Mouse (Mus musculus): Measurements from ENCODE around the gene Klhdc1. TPM values are rescaled to one million over a fixed set of nuclear protein-coding genes. Genes with fewer than 3 reads are reported as not detected.
A peak's percentile ranks its signal among the peaks of the same experiment; 100 is the strongest.

Gene Klhdc1
- polyA plus RNA-seq, 2 experiments: 3.3 to 3.6 TPM

- peak; percentile 88 for ATAC-seq (ENCODE audit: insufficient read depth)
- peak overlapping the region; percentile 66 for H3K9ac ChIP-seq (replicated peaks)
- TF ChIP-seq CTCF (IDR thresholded peaks at IDR 0.05; ENCODE audit: low read depth): no peak
- TF ChIP-seq EP300 (IDR thresholded peaks at IDR 0.05; ENCODE audit: low read depth): peak; percentile 97
- peak overlapping the region; percentile 67 for H3K4me2 ChIP-seq (ENCODE audit: low read depth)
- peak overlapping the region; percentile 95 for H3K27ac ChIP-seq
- H3K36me3 ChIP-seq (replicated peaks; ENCODE audit: control insufficient read depth, insufficient read depth, low read depth): no peaks in the 10 kb centered on the region
- 21% methylated on average over 2 of the region's 2 CpGs for WGBS (ENCODE audit: insufficient replicate concordance)
- no peaks in the 10 kb centered on the region for H3K27me3 ChIP-seq (ENCODE audit: control insufficient read depth, insufficient read depth, low read length)
- H3K4me1 ChIP-seq (replicated peaks; ENCODE audit: control insufficient read depth in 2 of 2, insufficient read depth in 2 of 2, low read length in 1 of 2): peaks cover 44 to 51% of the 10 kb centered on the region in 2 experiments
- H3K4me3 ChIP-seq (ENCODE audit: insufficient read depth in 1 of 2, low read depth in 2 of 2, low read length in 2 of 2): peak overlapping the region; percentile 25 to 44
- peak; percentile 89 to 90 (median 89) for DNase-seq (ENCODE audit: low read depth in 3 of 3, low spot score in 3 of 3)
- H3K9me3 ChIP-seq (ENCODE audit: control insufficient read depth, low read length): no peaks in the 10 kb centered on the region
Measured at GRCm38 (mm10) chr12:69293815-69294214, 52.8 kb downstream of the Klhdc1 start.

DNA sequence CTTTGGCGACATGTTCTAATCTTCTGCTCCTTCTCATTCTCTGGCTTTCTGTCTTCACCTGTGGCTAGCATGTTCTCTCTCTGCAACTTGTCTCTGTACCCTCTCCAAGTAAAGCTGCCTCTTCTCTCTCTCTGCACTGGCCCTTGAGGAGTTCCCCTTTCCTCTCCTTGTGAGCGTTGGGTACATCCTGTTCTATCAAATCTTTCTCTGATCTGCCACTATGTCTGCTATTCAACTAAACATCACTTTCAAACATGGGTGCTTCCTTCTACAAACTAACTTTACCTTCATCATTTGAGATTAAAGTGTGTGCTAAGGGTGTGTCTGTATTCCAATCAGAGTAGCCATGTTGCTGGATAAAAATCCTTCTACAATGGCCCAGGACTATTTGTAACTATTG lies 54.0 kb downstream of the Klhdc1 start:
- TF ChIP-seq CTCF (IDR thresholded peaks at IDR 0.05; ENCODE audit: low read depth): no peak
- no peak for TF ChIP-seq EP300 (IDR thresholded peaks at IDR 0.05; ENCODE audit: low read depth)
- Histone ChIP-seq H3K9me3 (ENCODE audit: control insufficient read depth, low read length) (no peaks in the 10 kb centered on the region), H3K4me2 (ENCODE audit: low read depth) (no peak overlapping the region), H3K4me1 (replicated peaks; ENCODE audit: control insufficient read depth in 2 of 2, insufficient read depth in 2 of 2, low read length in 1 of 2) (peaks cover 46 to 55% of the 10 kb centered on the region in 2 experiments), H3K4me3 (ENCODE audit: insufficient read depth in 1 of 2, low read depth in 2 of 2, low read length in 2 of 2) (no peak overlapping the region), H3K27me3 (ENCODE audit: control insufficient read depth, insufficient read depth, low read length) (no peaks in the 10 kb centered on the region), H3K9ac (replicated peaks) (peak overlapping the region; percentile 11), H3K27ac (peak overlapping the region; percentile 95), H3K36me3 (replicated peaks; ENCODE audit: control insufficient read depth, insufficient read depth, low read depth) (no peaks in the 10 kb centered on the region; the same call in 1 of the 2 replicates)
- DNase-seq (ENCODE audit: low read depth in 3 of 3, low spot score in 3 of 3): no peak
- ATAC-seq (ENCODE audit: insufficient read depth): no peak
- WGBS (ENCODE audit: insufficient replicate concordance): 38% methylated on average over 2 of the region's 2 CpGs

DNA sequence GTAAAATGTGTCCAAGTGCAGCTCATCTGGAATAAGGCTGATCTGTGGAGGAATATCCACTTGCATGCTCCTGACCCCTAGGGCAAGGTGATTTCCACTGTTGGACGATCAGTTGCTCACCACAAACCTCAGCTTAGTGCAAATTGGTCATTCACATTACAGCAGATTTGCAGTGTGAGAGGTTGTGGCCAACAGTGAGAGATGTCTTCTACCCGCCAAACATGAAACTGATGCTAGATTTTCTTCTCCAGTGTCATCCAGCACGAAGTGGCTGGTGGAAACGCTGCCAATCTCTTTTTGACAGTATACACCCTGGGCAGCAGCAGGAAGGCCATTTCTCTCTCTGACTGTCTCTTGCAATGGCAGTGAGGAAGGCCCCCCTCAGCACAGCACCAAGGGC lies 54.7 kb downstream of the Klhdc1 start:
- Histone ChIP-seq H3K4me3 (ENCODE audit: insufficient read depth in 1 of 2, low read depth in 2 of 2, low read length in 2 of 2) (peak overlapping the region in 1 of 2 experiments; percentile 78; a peak in 1 of 4 replicates), H3K36me3 (replicated peaks; ENCODE audit: control insufficient read depth, insufficient read depth, low read depth) (peaks cover under 1% of the 10 kb centered on the region), H3K27me3 (ENCODE audit: control insufficient read depth, insufficient read depth, low read length) (no peaks in the 10 kb centered on the region), H3K9me3 (ENCODE audit: control insufficient read depth, low read length) (no peaks in the 10 kb centered on the region), H3K9ac (replicated peaks) (peak overlapping the region; percentile 95), H3K4me1 (replicated peaks; ENCODE audit: control insufficient read depth in 2 of 2, insufficient read depth in 2 of 2, low read length in 1 of 2) (peaks cover 46 to 53% of the 10 kb centered on the region in 2 experiments), H3K27ac (peak overlapping the region; percentile 95), H3K4me2 (ENCODE audit: low read depth) (peak overlapping the region; percentile 84)
- WGBS (ENCODE audit: insufficient replicate concordance): 64% methylated on average over 4 of the region's 4 CpGs
- DNase-seq (ENCODE audit: low read depth in 3 of 3, low spot score in 3 of 3) (no peak), ATAC-seq (ENCODE audit: insufficient read depth) (no peak)
- no peak for TF ChIP-seq CTCF (IDR thresholded peaks at IDR 0.05; ENCODE audit: low read depth)
- TF ChIP-seq EP300 (IDR thresholded peaks at IDR 0.05; ENCODE audit: low read depth): no peak

GRCm38 (mm10) chr12:69296511-69297410 lies 55.8 kb downstream of the Klhdc1 start, which contains the start of gene Klhdc2:
Gene Klhdc2 (plus strand): TSS chr12:69296681.
- TF ChIP-seq CTCF (IDR thresholded peaks at IDR 0.05; ENCODE audit: low read depth): no peak
- no peak for TF ChIP-seq EP300 (IDR thresholded peaks at IDR 0.05; ENCODE audit: low read depth)
- ATAC-seq (ENCODE audit: insufficient read depth) (peak; percentile 67), DNase-seq (ENCODE audit: low read depth in 3 of 3, low spot score in 3 of 3) (peak; percentile 54 to 59 (median 55))
- H3K27ac ChIP-seq: peak within 1 kb of the TSS; percentile 95
- no peaks in the 10 kb centered on the region for H3K27me3 ChIP-seq (ENCODE audit: control insufficient read depth, insufficient read depth, low read length)
- peak within 1 kb of the TSS; percentile 78 to 95 for H3K4me3 ChIP-seq (ENCODE audit: insufficient read depth in 1 of 2, low read depth in 2 of 2, low read length in 2 of 2)
- H3K4me2 ChIP-seq (ENCODE audit: low read depth): peak within 1 kb of the TSS; percentile 84
- no peaks in the 10 kb centered on the region for H3K9me3 ChIP-seq (ENCODE audit: control insufficient read depth, low read length)
- H3K4me1 ChIP-seq (replicated peaks; ENCODE audit: control insufficient read depth in 2 of 2, insufficient read depth in 2 of 2, low read length in 1 of 2): peaks cover 46 to 50% of the 10 kb centered on the region in 2 experiments
- under 1% methylated on average over 94 of the region's 98 CpGs for whole genome bisulfite sequencing (ENCODE audit: insufficient replicate concordance)
- peaks cover 9% of the 10 kb centered on the region for H3K36me3 ChIP-seq (replicated peaks; ENCODE audit: control insufficient read depth, insufficient read depth, low read depth)
- peak within 1 kb of the TSS; percentile 95 for H3K9ac ChIP-seq (replicated peaks)
